Mouse (Mus musculus) right cerebral cortex, adult 18-20 months (tissue): ENCODE measurements around the gene Creb5.

ENCODE experiments used
- DNase-seq: peaks from one replicate; pipeline ENCODE4 v3.0.0; 2022; ENCODE audit warnings: mixed read lengths

Gene Creb5

GRCm38 (mm10) chr6:53709694-53710442 lies 422.8 kb downstream of the Creb5 start:
- no peak for DNase-seq

DNA sequence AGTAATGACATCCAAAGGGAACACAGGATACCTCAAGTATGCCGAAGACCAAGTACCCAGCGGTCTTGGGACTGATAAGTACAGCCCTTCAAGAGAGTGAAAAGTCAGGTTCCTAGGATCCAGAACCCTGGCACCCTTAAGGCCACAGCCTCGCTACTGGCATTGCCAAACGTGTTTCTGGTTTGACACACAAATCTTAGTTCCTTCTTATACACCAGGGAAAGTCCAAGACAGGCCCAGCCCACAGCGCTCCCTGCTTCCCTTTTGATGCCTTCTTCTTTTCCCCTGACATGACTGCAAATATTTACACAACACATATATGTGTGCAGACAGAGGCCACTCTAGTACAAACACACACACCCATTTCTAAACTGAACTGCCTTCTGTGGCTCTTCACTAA lies 423.5 kb downstream of the Creb5 start:
- DNase-seq = no peak

GRCm38 (mm10) chr6:53713152-53713551 lies 426.1 kb downstream of the Creb5 start:
- DNase-seq = no peak

DNA sequence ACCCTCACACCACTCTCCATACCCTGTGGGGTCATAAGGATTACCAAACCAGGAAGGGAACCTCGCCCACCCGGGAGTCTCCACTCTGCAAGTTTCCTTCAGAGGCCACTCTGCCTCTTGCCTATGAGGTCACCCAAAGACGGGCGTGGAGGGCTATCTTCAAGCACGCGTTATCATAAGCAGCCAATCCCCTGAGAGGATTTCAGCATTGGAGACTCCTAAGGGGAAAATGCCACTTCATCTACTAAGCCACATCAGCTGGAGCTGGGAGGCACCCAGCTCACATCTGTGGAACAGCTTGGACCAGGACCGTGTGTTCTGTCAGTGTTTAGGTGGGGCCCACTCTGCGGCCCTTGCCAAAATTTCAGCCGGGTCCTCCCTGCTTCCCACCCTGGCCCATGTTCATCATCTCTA lies 427.8 kb downstream of the Creb5 start:
- DNase-seq = no peak

DNA sequence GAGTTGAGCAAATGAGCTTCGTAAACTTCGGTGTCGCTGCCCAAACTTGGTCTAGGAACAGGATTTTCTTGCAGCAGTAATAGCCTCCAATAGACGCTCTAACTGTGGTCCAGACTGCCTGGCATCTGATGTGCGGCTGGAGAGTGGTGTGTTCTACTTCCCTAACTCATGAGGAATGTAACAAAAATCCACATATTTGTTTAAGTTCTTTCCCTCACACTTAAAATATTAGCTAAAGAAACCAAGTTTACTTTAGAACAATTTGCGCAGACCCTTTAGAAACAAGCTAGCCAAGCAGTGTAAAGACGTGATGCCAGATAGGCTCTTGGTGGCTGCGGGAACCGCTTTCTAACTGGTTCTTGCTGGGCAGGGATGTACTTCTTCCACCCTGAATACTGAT lies 428.9 kb downstream of the Creb5 start:
- DNase-seq = no peak

DNA sequence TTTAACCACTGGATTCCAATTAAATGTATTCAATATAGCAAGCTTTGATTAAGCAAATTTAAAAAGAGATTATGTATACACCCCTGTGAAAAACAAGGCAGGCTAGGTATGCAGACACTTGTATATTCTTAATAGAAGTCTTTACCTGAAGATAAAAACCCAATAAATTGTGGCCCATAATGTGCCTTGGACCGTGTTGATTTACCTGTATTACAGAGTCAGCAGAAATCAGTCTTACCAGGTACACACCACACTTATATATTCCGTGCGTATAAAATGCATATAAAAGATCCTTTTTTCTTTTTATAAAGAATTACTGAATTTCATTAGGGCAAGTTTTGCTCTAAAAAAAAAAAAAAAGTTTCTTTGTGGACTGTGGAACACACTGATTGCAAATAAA lies 432.9 kb downstream of the Creb5 start:
- DNase-seq = no peak

- DNase-seq = peak; percentile 58
These were observed 434.5 kb downstream of the Creb5 start for GRCm38 (mm10) chr6:53721595-53721994.

- DNase-seq = no peak
These were observed 435.6 kb downstream of the Creb5 start for GRCm38 (mm10) chr6:53722694-53723093.

- no peak for DNase-seq
These were observed 443.4 kb downstream of the Creb5 start for GRCm38 (mm10) chr6:53730487-53730886.

GRCm38 (mm10) chr6:53730996-53731485 lies 444.0 kb downstream of the Creb5 start:
- DNase-seq = no peak

GRCm38 (mm10) chr6:53733546-53733945 lies 446.5 kb downstream of the Creb5 start:
- no peak for DNase-seq

- no peak for DNase-seq
These were observed 446.9 kb downstream of the Creb5 start for GRCm38 (mm10) chr6:53733999-53734398.

- DNase-seq = no peak
These were observed 448.6 kb downstream of the Creb5 start for GRCm38 (mm10) chr6:53735696-53736095.

DNA sequence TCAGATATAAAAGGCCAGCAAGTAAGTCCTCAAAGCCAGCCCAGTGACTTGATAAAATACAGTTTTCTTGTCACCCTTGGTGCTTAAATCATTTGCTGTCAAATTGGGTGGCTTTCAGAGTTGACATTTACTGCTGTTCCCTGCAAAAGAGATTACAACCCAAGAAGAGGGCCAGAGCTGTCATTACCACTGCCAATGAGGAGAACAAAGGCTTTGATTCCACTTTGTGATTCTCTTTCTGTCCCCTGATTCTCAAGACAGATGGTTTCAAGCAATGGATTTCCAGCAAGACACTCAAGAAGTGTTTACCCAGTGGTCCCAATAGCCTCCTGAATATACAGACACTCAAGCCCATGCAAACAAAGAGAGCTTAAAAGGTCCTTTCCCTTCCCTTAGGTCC lies 451.1 kb downstream of the Creb5 start:
- no peak for DNase-seq

DNA sequence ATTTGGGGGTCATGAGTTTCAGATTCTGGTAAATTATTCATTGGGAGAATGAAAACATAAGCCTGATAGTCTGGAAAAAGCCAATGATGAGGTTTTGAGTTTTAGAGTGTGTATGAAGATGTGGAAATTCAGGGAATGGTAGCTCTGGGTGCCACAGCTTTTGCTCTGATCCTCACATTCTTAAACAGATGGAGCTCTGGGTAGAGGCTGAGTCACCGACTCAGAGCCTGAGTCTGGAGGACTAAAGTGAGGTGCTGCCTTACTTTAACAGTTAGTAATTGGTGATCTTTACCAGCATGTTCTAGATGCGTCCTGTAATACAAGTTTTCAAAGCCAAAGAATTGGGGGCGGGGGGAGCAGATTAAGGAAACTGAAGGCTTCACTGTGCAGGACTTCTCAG lies 454.2 kb downstream of the Creb5 start:
- peak; percentile 22 for DNase-seq
